Mouse (Mus musculus): Measurements from ENCODE around the gene Prdm15. TPM values are rescaled to one million over a fixed set of nuclear protein-coding genes. Genes with fewer than 3 reads are reported as not detected.

Gene Prdm15
- polyA plus RNA-seq, 1 experiment from 2014 or later = 2.9 TPM

- Histone ChIP-seq H3K27ac (no peak overlapping the region), H3K9me3 (replicated peaks) (no peaks in the 10 kb centered on the region), H3K9ac (no peak overlapping the region), H3K27me3 (no peaks in the 10 kb centered on the region), H3K4me2 (no peak overlapping the region), H3K36me3 (no peaks in the 10 kb centered on the region), H3K4me3 (replicated peaks) (no peak overlapping the region), H3K4me1 (replicated peaks) (peaks cover 9% of the 10 kb centered on the region; the same call in 1 of the 2 replicates)
- DNase-seq = no peak
- 66% methylated on average over 6 of the region's 6 CpGs for WGBS (ENCODE audit: insufficient replicate concordance)
- ATAC-seq (ENCODE audit: low read depth) = no peak
Measured at GRCm38 (mm10) chr16:97748421-97748820, 103.2 kb downstream of the Prdm15 start.

Small RNA genes within 50 kb of the gene (microRNA-seq; reads per million reads assigned to microRNA genes)
- not detected for gene Mir6964

Other genes starting within 250 kb of the Prdm15 start
- 2.5 and 3.3 TPM in 2 replicates for gene Tmprss2, start 240.7 kb downstream of the Prdm15 start, polyA plus RNA-seq (2015; fragmentation: Nextera tagmentation; extraction: Ambion mirVana)
- gene Ripk4, start 88.1 kb downstream of the Prdm15 start, polyA plus RNA-seq (2015; fragmentation: Nextera tagmentation; extraction: Ambion mirVana) = 2.3 and 2.7 TPM in 2 replicates
- gene C2cd2, start 110.7 kb upstream of the Prdm15 start, polyA plus RNA-seq (2015; fragmentation: Nextera tagmentation; extraction: Ambion mirVana) = 5.0 and 5.6 TPM in 2 replicates
- 3.3 TPM in 2 replicates for gene Zbtb21, start 110.8 kb upstream of the Prdm15 start, polyA plus RNA-seq (2015; fragmentation: Nextera tagmentation; extraction: Ambion mirVana)
- gene B230307C23Rik, start 145.5 kb upstream of the Prdm15 start, polyA plus RNA-seq (2015; fragmentation: Nextera tagmentation; extraction: Ambion mirVana) = 13.9 and 17.0 TPM in 2 replicates
- 10.3 and 13.2 TPM in 2 replicates for gene A630089N07Rik, start 230.6 kb upstream of the Prdm15 start, polyA plus RNA-seq (2015; fragmentation: Nextera tagmentation; extraction: Ambion mirVana)